Mouse (Mus musculus) midbrain, embryonic 11.5 days (tissue): ENCODE results near the gene Anxa6. TPM values are rescaled to one million over a fixed set of nuclear protein-coding genes. Genes with fewer than 3 reads are reported as not detected.

ENCODE experiments used
- ATAC-seq: fragments of 200-750 bp; cut with Nextera tagmentation; 2 replicates; pipeline ENCODE4 v1.8.0; 2017; ENCODE audit warnings: moderate TSS enrichment, moderate library complexity; ENCODE audit not compliant: low FRiP score
- DNase-seq: peaks from one replicate; pipeline ENCODE4 v3.0.0; 2015; ENCODE audit warnings: low spot score; ENCODE audit errors: missing footprints
- H3K27ac ChIP-seq: fragments of 300-500 bp; sonication (generic); 2 replicates; pipeline ENCODE4 v1.5.1; 2014; ENCODE audit warnings: low read depth, low read length
- H3K27me3 ChIP-seq: fragments of 300-500 bp; sonication (generic); 2 replicates; pipeline ENCODE4 v1.6.1; 2014; ENCODE audit warnings: mild to moderate bottlenecking, low read length, moderate library complexity, mixed read lengths; ENCODE audit not compliant: control insufficient read depth, insufficient read depth
- H3K36me3 ChIP-seq: fragments of 300-500 bp; sonication (generic); 2 replicates; pipeline ENCODE4 v1.6.1; 2014; ENCODE audit warnings: mild to moderate bottlenecking, low read length, moderate library complexity, mixed read lengths; ENCODE audit not compliant: control insufficient read depth, insufficient read depth
- H3K4me1 ChIP-seq: fragments of 300-500 bp; sonication (generic); 2 replicates; pipeline ENCODE4 v1.6.1; 2014; ENCODE audit warnings: low read length; ENCODE audit not compliant: control insufficient read depth, insufficient read depth
- H3K4me2 ChIP-seq: fragments of 300-500 bp; sonication (generic); 2 replicates; pipeline ENCODE4 v1.6.1; 2014; ENCODE audit warnings: mild to moderate bottlenecking, moderate library complexity
- H3K4me3 ChIP-seq: fragments of 300-500 bp; sonication (generic); 2 replicates; pipeline ENCODE4 v1.5.1; 2014; ENCODE audit warnings: low read depth, low read length
- H3K9ac ChIP-seq: fragments of 300-500 bp; sonication (generic); 2 replicates; pipeline ENCODE4 v1.6.1; 2014; ENCODE audit warnings: low read length
- H3K9me3 ChIP-seq: fragments of 300-500 bp; sonication (generic); 2 replicates; pipeline ENCODE4 v1.6.1; 2016; ENCODE audit warnings: low read length; ENCODE audit not compliant: control insufficient read depth
- WGBS: fragments of 180-500 bp; shearing (Covaris S2); extraction: QIAGEN DNeasy Blood & Tissue Kit; methylation state at CpG from one replicate; pipeline ENCODE4 v1.1.7; 2014; 5-methylcytosine and 5-hydroxymethylcytosine counted together
- polyA plus RNA-seq: library from polyadenylated mRNA; unstranded; fragments of >200 nt; fragmentation: Nextera tagmentation; extraction: Ambion mirVana; gene quantifications from 2 replicates; pipeline ENCODE4 v1.2.1, GENCODE M21; 2014

Gene Anxa6
- polyA plus RNA-seq, 1 experiment from 2014 or later, result 71.2 TPM

DNA sequence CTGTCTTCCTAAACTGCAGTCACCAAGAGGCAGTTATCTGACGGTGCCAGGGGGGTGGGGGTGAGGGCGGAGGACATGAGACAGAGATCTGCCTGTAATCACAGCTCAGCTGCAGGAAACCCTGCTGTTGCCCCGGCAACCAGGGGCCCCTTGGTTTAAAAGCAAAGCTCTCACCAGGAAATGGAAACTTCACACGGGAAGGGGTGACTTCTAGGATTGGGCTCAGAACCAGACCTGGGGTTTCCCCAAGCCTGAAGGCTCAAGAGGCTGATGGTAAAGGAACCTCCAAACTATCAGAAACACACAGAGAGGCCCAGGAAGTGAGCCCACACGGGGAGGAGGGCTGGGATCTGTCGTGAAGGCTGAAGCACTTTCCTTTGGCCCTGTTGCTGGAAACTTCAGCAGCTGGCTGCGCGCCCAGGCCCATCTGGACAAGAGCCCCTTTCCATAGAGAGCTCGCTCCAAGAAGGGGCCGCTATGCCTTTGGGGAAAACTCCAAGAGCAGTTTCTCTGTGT lies 10.1 kb downstream of the Anxa6 start:
- peaks cover 21% of the 10 kb centered on the region for H3K4me1 ChIP-seq
- H3K4me2 ChIP-seq, result peak overlapping the region; percentile 29; the same call in 1 of the 2 replicates
- no peaks in the 10 kb centered on the region for H3K9me3 ChIP-seq
- no peaks in the 10 kb centered on the region for H3K27me3 ChIP-seq
- H3K36me3 ChIP-seq, result no peaks in the 10 kb centered on the region
- H3K9ac ChIP-seq, result peak overlapping the region; percentile 45
- WGBS, result 20% methylated on average over 10 of the region's 10 CpGs
- DNase-seq (peak; percentile 97), ATAC-seq (peak; percentile 86)
- peak overlapping the region; percentile 54 for H3K27ac ChIP-seq
- H3K4me3 ChIP-seq, result no peak overlapping the region

DNA sequence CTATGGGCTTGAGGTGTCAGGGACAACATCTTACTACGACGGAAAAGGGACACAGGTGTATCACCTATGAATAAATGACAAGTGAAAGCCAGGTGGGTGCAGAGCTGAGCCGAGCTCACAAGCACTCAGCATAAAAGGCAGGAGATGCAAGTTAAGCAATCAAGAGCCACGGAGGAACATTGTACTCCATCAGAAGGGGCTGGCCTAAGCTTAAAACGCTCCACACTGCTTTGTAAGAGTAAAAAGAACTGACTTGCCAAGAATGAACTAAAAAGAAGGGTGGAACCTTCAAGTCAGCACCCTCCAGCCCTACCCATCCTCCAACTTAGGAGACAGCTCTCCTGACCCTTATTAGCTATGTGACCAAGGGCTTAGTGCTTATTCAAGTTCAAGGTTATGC lies 10.7 kb downstream of the Anxa6 start:
- peak; percentile 35; the same call in 1 of the 2 replicates for ATAC-seq

DNA sequence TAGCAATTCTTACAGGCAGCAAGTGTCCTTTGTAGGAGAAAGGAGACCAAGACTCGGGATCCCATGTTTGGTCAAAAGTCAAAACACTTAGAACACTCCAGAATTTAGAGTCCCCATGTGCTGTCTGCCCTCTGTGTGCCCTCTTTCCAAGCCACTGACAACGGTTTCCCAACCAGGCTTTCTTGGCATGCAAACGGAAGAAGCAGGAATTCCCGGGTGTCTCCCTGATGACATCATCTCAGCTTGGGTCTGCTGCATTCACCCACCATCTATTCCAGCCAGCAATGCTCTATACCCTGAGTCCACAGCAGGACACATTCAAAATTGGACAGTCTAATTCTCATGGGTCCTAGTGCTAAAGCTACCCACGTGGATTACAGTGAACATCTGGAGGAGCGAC lies 11.4 kb downstream of the Anxa6 start:
- ATAC-seq, result no peak
- WGBS, result 74% methylated on average over 6 of the region's 6 CpGs

More for the DNA sequence above, 10.7 kb downstream of the Anxa6 start:
- Histone ChIP-seq H3K4me2 (no peak overlapping the region; the same call in 1 of the 2 replicates), H3K4me3 (no peak overlapping the region), H3K4me1 (peaks cover 21% of the 10 kb centered on the region), H3K9me3 (no peaks in the 10 kb centered on the region), H3K9ac (no peak overlapping the region), H3K36me3 (no peaks in the 10 kb centered on the region), H3K27me3 (no peaks in the 10 kb centered on the region), H3K27ac (peak overlapping the region; percentile 10; the same call in 1 of the 2 replicates)
- no peak for DNase-seq
- WGBS, result 69% methylated on average over 5 of the region's 5 CpGs

DNA sequence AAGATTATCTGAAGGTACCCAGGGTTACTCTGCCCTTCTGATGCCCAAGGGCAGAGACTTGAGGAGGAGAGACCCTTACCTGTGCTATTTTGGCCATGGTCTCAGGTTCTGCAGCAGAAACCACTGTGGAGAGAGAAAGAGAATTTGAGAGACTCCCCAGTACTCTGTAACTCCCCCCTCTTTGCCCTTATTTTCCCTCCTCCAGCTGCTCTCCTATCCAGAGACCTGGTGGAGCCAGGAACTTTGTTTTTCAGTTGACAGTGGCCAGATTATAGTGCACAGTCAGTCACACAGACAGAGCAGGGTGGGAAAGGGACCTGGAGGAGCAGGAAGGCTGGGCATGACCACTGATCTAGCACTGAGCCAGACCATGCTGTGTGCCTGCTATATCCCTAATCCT lies 11.8 kb downstream of the Anxa6 start:
- H3K4me2 ChIP-seq, result no peak overlapping the region
- no peaks in the 10 kb centered on the region for H3K27me3 ChIP-seq
- no peak overlapping the region for H3K27ac ChIP-seq
- H3K36me3 ChIP-seq, result no peaks in the 10 kb centered on the region
- H3K4me3 ChIP-seq, result no peak overlapping the region
- no peak overlapping the region for H3K9ac ChIP-seq
- DNase-seq, result no peak
- no peaks in the 10 kb centered on the region for H3K9me3 ChIP-seq
- ATAC-seq, result no peak
- H3K4me1 ChIP-seq, result peaks cover 21% of the 10 kb centered on the region

More for the DNA sequence above, 11.4 kb downstream of the Anxa6 start:
- no peaks in the 10 kb centered on the region for H3K27me3 ChIP-seq
- H3K4me1 ChIP-seq, result peaks cover 21% of the 10 kb centered on the region
- no peak overlapping the region for H3K4me2 ChIP-seq
- no peak overlapping the region for H3K27ac ChIP-seq
- H3K36me3 ChIP-seq, result no peaks in the 10 kb centered on the region
- no peak for DNase-seq
- no peak overlapping the region for H3K9ac ChIP-seq
- H3K4me3 ChIP-seq, result no peak overlapping the region
- no peaks in the 10 kb centered on the region for H3K9me3 ChIP-seq

DNA sequence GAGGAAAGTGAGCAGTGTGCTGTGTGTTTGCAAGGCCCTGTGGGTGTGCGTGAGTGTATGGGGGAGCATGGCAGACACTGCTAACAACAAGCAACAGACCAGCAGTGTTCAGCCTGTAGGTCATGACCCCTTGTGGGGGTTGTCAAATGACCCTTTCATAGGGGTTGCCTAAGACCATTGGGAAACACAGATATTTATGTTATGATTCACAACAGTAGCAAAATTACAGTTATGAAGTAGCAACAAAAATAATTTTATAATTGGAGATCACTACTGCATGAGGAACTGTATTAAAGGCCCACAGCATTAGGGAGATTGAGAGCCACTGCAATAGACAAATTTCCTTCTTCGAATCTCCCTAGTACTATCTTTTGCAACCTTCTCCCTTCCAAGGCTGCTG lies 13.5 kb downstream of the Anxa6 start:
- Histone ChIP-seq H3K36me3 (no peaks in the 10 kb centered on the region), H3K9me3 (no peaks in the 10 kb centered on the region), H3K4me1 (peaks cover 21% of the 10 kb centered on the region), H3K27me3 (no peaks in the 10 kb centered on the region), H3K4me3 (no peak overlapping the region), H3K4me2 (no peak overlapping the region), H3K9ac (no peak overlapping the region), H3K27ac (no peak overlapping the region)
- WGBS, result 92% methylated on average over 2 of the region's 2 CpGs
- DNase-seq (no peak), ATAC-seq (no peak)

DNA sequence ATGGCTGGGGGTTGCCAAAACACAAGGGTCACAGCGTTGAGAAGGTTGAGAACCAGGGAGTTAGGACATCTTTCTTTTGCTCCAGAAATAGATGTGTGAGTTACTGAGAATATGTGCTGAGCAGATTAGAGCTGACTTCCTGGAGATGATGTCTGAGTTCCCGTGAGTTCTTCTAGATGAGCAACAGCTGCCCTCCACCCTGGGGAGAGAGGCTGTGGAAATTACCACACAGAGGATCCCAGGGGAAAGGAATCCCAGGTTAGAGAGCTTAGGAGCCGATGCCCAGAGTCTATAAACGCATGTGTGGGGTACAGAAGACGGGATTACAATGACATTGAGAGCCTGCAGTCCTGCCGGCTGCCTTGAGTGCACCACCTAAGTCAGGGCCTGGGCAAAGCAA lies 15.2 kb downstream of the Anxa6 start:
- DNase-seq (no peak), ATAC-seq (no peak)
- H3K27me3 ChIP-seq, result no peaks in the 10 kb centered on the region
- 75% methylated on average over 6 of the region's 6 CpGs for WGBS
- no peak overlapping the region for H3K27ac ChIP-seq
- H3K4me3 ChIP-seq, result no peak overlapping the region
- H3K4me1 ChIP-seq, result peaks cover 11% of the 10 kb centered on the region
- no peak overlapping the region for H3K4me2 ChIP-seq
- no peaks in the 10 kb centered on the region for H3K9me3 ChIP-seq
- no peak overlapping the region for H3K9ac ChIP-seq
- H3K36me3 ChIP-seq, result no peaks in the 10 kb centered on the region

DNA sequence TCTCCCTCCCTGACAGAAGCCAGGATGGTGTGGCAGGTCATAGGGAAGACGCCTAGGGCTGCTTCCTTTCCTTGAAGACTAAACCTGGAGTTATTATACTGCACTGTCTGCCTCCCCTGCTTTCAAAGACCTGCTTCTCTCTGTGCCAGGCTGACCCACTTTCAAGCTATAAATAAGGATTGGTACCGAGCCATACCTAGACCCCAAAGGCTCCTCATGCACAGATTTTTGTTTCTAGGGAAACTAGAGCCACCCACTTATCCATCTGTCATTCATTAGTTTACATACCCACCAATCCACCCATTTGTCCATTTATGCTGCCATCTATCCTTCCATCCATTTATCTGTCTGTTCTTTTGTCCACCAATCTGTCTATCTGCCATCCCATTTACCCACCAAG lies 16.0 kb downstream of the Anxa6 start:
- Histone ChIP-seq H3K4me3 (no peak overlapping the region), H3K4me2 (no peak overlapping the region), H3K27me3 (no peaks in the 10 kb centered on the region), H3K27ac (no peak overlapping the region), H3K4me1 (peaks cover 4% of the 10 kb centered on the region), H3K36me3 (no peaks in the 10 kb centered on the region), H3K9ac (no peak overlapping the region), H3K9me3 (no peaks in the 10 kb centered on the region)
- DNase-seq, result no peak
- WGBS, result 80% methylated on average over 2 of the region's 2 CpGs
- no peak for ATAC-seq

DNA sequence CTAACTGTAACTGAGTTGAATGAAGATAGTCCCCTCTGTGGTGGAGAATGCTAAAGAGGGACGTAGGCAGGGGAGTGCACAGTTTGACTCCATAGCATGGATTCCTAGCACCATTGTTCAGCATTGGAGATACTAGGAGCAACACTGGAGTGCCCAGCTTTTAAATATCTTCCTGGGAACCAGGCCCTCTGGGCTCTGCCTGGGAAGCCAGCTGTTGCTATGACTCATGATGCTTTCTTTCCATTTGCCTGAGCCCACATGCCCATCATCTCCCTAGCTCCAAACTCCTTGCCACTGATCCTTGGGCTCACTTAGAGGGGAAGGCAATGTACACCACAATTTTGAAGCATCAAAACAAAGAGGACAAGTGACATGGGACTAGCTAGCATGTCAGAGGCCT lies 16.5 kb downstream of the Anxa6 start:
- no peak for ATAC-seq
- no peaks in the 10 kb centered on the region for H3K36me3 ChIP-seq
- no peaks in the 10 kb centered on the region for H3K4me1 ChIP-seq
- DNase-seq, result no peak
- no peaks in the 10 kb centered on the region for H3K27me3 ChIP-seq
- no peaks in the 10 kb centered on the region for H3K9me3 ChIP-seq
- 74% methylated on average over 1 of the region's 1 CpGs for WGBS
- H3K27ac ChIP-seq, result no peak overlapping the region
- H3K4me2 ChIP-seq, result no peak overlapping the region
- H3K9ac ChIP-seq, result no peak overlapping the region
- no peak overlapping the region for H3K4me3 ChIP-seq

DNA sequence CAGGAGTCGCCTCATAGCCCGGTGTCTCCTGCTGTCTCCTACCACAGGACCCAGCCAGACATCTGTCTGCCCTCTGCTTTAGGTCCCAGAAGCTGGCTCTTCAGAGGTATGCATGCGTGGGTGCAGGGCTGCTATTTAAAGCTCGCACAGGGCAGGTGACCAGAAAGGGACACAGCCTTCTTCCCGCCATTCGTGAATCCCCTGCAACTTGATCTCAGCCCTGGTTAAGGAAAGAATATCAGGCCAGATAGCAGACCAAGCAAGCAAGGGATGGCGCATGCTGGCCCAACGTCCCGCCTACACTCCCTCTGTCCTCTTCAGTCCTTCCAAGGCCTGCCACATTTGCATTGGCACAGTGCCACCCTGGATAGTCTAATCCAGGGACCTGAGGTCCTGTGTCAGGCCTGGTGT lies 17.4 kb downstream of the Anxa6 start:
- no peak for ATAC-seq
- Histone ChIP-seq H3K4me2 (no peak overlapping the region), H3K9me3 (no peaks in the 10 kb centered on the region), H3K27ac (no peak overlapping the region), H3K4me3 (no peak overlapping the region), H3K36me3 (no peaks in the 10 kb centered on the region), H3K4me1 (no peaks in the 10 kb centered on the region), H3K9ac (no peak overlapping the region), H3K27me3 (no peaks in the 10 kb centered on the region)
- WGBS, result 79% methylated on average over 9 of the region's 9 CpGs
- no peak for DNase-seq
